Mouse (Mus musculus) NIH3T3 (cell line): ENCODE measurements around the gene Mdp1.

Experiments used
- DNase-seq: peaks from one replicate; pipeline ENCODE4 v3.0.0-alpha.2; 2012; ENCODE audit warnings: low read depth

Gene Mdp1

GRCm38 (mm10) chr14:55643060-55643907 is 17.0 kb downstream of the Mdp1 start, which contains the start of gene Tm9sf1:
TSS of gene Tm9sf1 (minus strand) at chr14:55643806.
- peak; percentile 85 for DNase-seq

- DNase-seq = no peak
Observed at GRCm38 (mm10) chr14:55642679-55643059, 17.6 kb downstream of the Mdp1 start.

GRCm38 (mm10) chr14:55641291-55641690 is 19.0 kb downstream of the Mdp1 start:
- no peak for DNase-seq

- DNase-seq = no peak
Observed at GRCm38 (mm10) chr14:55640816-55641215, 19.5 kb downstream of the Mdp1 start.

GRCm38 (mm10) chr14:55637795-55638194 is 22.5 kb downstream of the Mdp1 start, which contains the start of gene Gm49378:
TSS of gene Gm49378 (minus strand) at chr14:55637895.
- DNase-seq = no peak

- peak; percentile 90 for DNase-seq
Observed at GRCm38 (mm10) chr14:55635523-55636007, 24.7 kb downstream of the Mdp1 start, which contains the start of gene Ipo4. TSS of gene Ipo4 (minus strand) at chr14:55635957.

GRCm38 (mm10) chr14:55634874-55635522 is 25.3 kb downstream of the Mdp1 start:
- DNase-seq = peak; percentile 55

- peak; percentile 67 for DNase-seq
Observed at GRCm38 (mm10) chr14:55629312-55629711, 31.0 kb downstream of the Mdp1 start.

GRCm38 (mm10) chr14:55628077-55628827 is 32.1 kb downstream of the Mdp1 start:
- no peak for DNase-seq

GRCm38 (mm10) chr14:55618486-55619195 is 41.7 kb downstream of the Mdp1 start:
- no peak for DNase-seq

GRCm38 (mm10) chr14:55617822-55618221 is 42.5 kb downstream of the Mdp1 start, which contains the start of gene Rec8:
TSS of gene Rec8 (plus strand) at chr14:55618037.
- no peak for DNase-seq

- DNase-seq = no peak
Observed at GRCm38 (mm10) chr14:55616844-55617243, 43.5 kb downstream of the Mdp1 start.

GRCm38 (mm10) chr14:55615876-55616275 is 44.4 kb downstream of the Mdp1 start:
- peak; percentile 44 for DNase-seq

- no peak for DNase-seq
Observed at GRCm38 (mm10) chr14:55614565-55615178, 45.6 kb downstream of the Mdp1 start.

- DNase-seq = no peak
Observed at GRCm38 (mm10) chr14:55613346-55613745, 47.0 kb downstream of the Mdp1 start.

- DNase-seq = no peak
Observed at GRCm38 (mm10) chr14:55608339-55608738, 52.0 kb downstream of the Mdp1 start.
